Mouse (Mus musculus): ENCODE data around the gene Cckbr. TPM values are rescaled to one million over a fixed set of nuclear protein-coding genes. Genes with fewer than 3 reads are reported as not detected.
"Not testable (repeated sequence)": the region's sequence is repeated elsewhere in the genome, so short reads cannot be mapped to it uniquely, and the experiment has no call there.

The Cckbr gene
- polyA plus RNA-seq, 1 experiment from 2014 or later: 2.3 TPM

GRCm38 (mm10) chr7:105411874-105412632, 13.5 kb upstream of the Cckbr start:
- H3K4me2 ChIP-seq; H3K4me3 ChIP-seq; H3K36me3 ChIP-seq; H3K4me1 ChIP-seq (replicated peaks); H3K9ac ChIP-seq; H3K9me3 ChIP-seq; H3K27ac ChIP-seq; H3K27me3 ChIP-seq: not testable (repeated sequence)
- WGBS: 62% methylated on average over 8 of the region's 8 CpGs
- ATAC-seq (ENCODE audit: low FRiP score): peak; percentile 29; the same call in 1 of the 2 replicates

GRCm38 (mm10) chr7:105414385-105414784, 11.1 kb upstream of the Cckbr start:
- Histone ChIP-seq H3K4me2 (no peak overlapping the region), H3K36me3 (no peaks in the 10 kb centered on the region), H3K27ac (no peak overlapping the region), H3K4me3 (no peak overlapping the region), H3K9ac (no peak overlapping the region), H3K4me1 (replicated peaks) (no peaks in the 10 kb centered on the region), H3K9me3 (no peaks in the 10 kb centered on the region), H3K27me3 (no peaks in the 10 kb centered on the region)
- WGBS: 64% methylated on average over 6 of the region's 6 CpGs
- no peak for ATAC-seq (ENCODE audit: low FRiP score)

GRCm38 (mm10) chr7:105416529-105416928, 9.0 kb upstream of the Cckbr start:
- H3K36me3 ChIP-seq: no peaks in the 10 kb centered on the region
- H3K9ac ChIP-seq: no peak overlapping the region
- 94% methylated on average over 7 of the region's 7 CpGs for WGBS
- no peaks in the 10 kb centered on the region for H3K9me3 ChIP-seq
- H3K4me3 ChIP-seq: no peak overlapping the region
- H3K27me3 ChIP-seq: no peaks in the 10 kb centered on the region
- H3K4me2 ChIP-seq: no peak overlapping the region
- ATAC-seq (ENCODE audit: low FRiP score): no peak
- no peak overlapping the region for H3K27ac ChIP-seq
- H3K4me1 ChIP-seq (replicated peaks): no peaks in the 10 kb centered on the region

- Histone ChIP-seq H3K4me1 (replicated peaks) (no peaks in the 10 kb centered on the region), H3K27ac (no peak overlapping the region), H3K9ac (no peak overlapping the region), H3K4me2 (no peak overlapping the region), H3K27me3 (no peaks in the 10 kb centered on the region), H3K36me3 (no peaks in the 10 kb centered on the region), H3K4me3 (no peak overlapping the region), H3K9me3 (no peaks in the 10 kb centered on the region)
- WGBS: 66% methylated on average over 5 of the region's 5 CpGs
- no peak for ATAC-seq (ENCODE audit: low FRiP score)
These were observed 7.4 kb upstream of the Cckbr start for GRCm38 (mm10) chr7:105418106-105418505.

- peaks cover 27% of the 10 kb centered on the region for H3K27me3 ChIP-seq
- H3K27ac ChIP-seq: no peak overlapping the region
- no peak overlapping the region for H3K9ac ChIP-seq
- no peaks in the 10 kb centered on the region for H3K9me3 ChIP-seq
- ATAC-seq (ENCODE audit: low FRiP score): no peak
- H3K36me3 ChIP-seq: no peaks in the 10 kb centered on the region
- no peak overlapping the region for H3K4me2 ChIP-seq
- peaks cover 9% of the 10 kb centered on the region for H3K4me1 ChIP-seq (replicated peaks)
- WGBS: 74% methylated on average over 2 of the region's 2 CpGs
- H3K4me3 ChIP-seq: no peak overlapping the region
These were observed 4.6 kb upstream of the Cckbr start for GRCm38 (mm10) chr7:105420903-105421302.

GRCm38 (mm10) chr7:105424368-105424767, 1.2 kb upstream of the Cckbr start:
- ATAC-seq (ENCODE audit: low FRiP score): no peak
- Histone ChIP-seq H3K4me1 (replicated peaks) (peaks cover 12% of the 10 kb centered on the region), H3K9me3 (no peaks in the 10 kb centered on the region), H3K27ac (no peak overlapping the region), H3K36me3 (no peaks in the 10 kb centered on the region), H3K4me3 (no peak overlapping the region), H3K4me2 (no peak overlapping the region), H3K9ac (no peak overlapping the region), H3K27me3 (peaks cover 49% of the 10 kb centered on the region)
- 40% methylated on average over 5 of the region's 5 CpGs for WGBS

- Histone ChIP-seq H3K4me3 (peak overlapping the region; percentile 57), H3K36me3 (no peaks in the 10 kb centered on the region), H3K4me2 (peak overlapping the region; percentile 87), H3K9me3 (no peaks in the 10 kb centered on the region), H3K27me3 (peaks cover 49% of the 10 kb centered on the region), H3K9ac (peak overlapping the region; percentile 73), H3K4me1 (replicated peaks) (peaks cover 12% of the 10 kb centered on the region), H3K27ac (no peak overlapping the region)
- WGBS: 1% methylated on average over 11 of the region's 11 CpGs
- peak; percentile 70 for ATAC-seq (ENCODE audit: low FRiP score)
These were observed 520 bp downstream of the Cckbr start for GRCm38 (mm10) chr7:105426051-105426450.

- Histone ChIP-seq H3K9me3 (no peaks in the 10 kb centered on the region), H3K4me3 (no peak overlapping the region), H3K9ac (no peak overlapping the region), H3K4me1 (replicated peaks) (no peaks in the 10 kb centered on the region), H3K27ac (no peak overlapping the region), H3K36me3 (no peaks in the 10 kb centered on the region), H3K4me2 (no peak overlapping the region), H3K27me3 (peaks cover 10% of the 10 kb centered on the region)
- 57% methylated on average over 1 of the region's 1 CpGs for WGBS
- no peak for ATAC-seq (ENCODE audit: low FRiP score)
These were observed 6.5 kb downstream of the Cckbr start for GRCm38 (mm10) chr7:105432058-105432457.

- Histone ChIP-seq H3K4me2 (no peak overlapping the region), H3K9ac (no peak overlapping the region), H3K27me3 (no peaks in the 10 kb centered on the region), H3K4me1 (replicated peaks) (no peaks in the 10 kb centered on the region), H3K36me3 (no peaks in the 10 kb centered on the region), H3K27ac (no peak overlapping the region), H3K4me3 (no peak overlapping the region), H3K9me3 (no peaks in the 10 kb centered on the region)
- WGBS: 84% methylated on average over 17 of the region's 17 CpGs
- no peak for ATAC-seq (ENCODE audit: low FRiP score)
These were observed 8.3 kb downstream of the Cckbr start for GRCm38 (mm10) chr7:105433859-105434258.

GRCm38 (mm10) chr7:105434798-105435197, 9.3 kb downstream of the Cckbr start:
- H3K27ac ChIP-seq: no peak overlapping the region
- H3K9me3 ChIP-seq: no peaks in the 10 kb centered on the region
- H3K4me1 ChIP-seq (replicated peaks): no peaks in the 10 kb centered on the region
- H3K27me3 ChIP-seq: no peaks in the 10 kb centered on the region
- ATAC-seq (ENCODE audit: low FRiP score): peak; percentile 50; the same call in 1 of the 2 replicates
- H3K9ac ChIP-seq: no peak overlapping the region
- no peaks in the 10 kb centered on the region for H3K36me3 ChIP-seq
- H3K4me3 ChIP-seq: no peak overlapping the region
- no peak overlapping the region for H3K4me2 ChIP-seq
- 87% methylated on average over 22 of the region's 22 CpGs for WGBS

- no peaks in the 10 kb centered on the region for H3K9me3 ChIP-seq
- no peak overlapping the region for H3K4me3 ChIP-seq
- 88% methylated on average over 7 of the region's 7 CpGs for WGBS
- no peaks in the 10 kb centered on the region for H3K36me3 ChIP-seq
- H3K4me1 ChIP-seq (replicated peaks): no peaks in the 10 kb centered on the region
- no peak overlapping the region for H3K4me2 ChIP-seq
- no peaks in the 10 kb centered on the region for H3K27me3 ChIP-seq
- H3K27ac ChIP-seq: no peak overlapping the region
- no peak for ATAC-seq (ENCODE audit: low FRiP score)
- H3K9ac ChIP-seq: no peak overlapping the region
These were observed 12.6 kb downstream of the Cckbr start for GRCm38 (mm10) chr7:105437979-105438772.

- no peak overlapping the region for H3K9ac ChIP-seq
- 73% methylated on average over 4 of the region's 4 CpGs for WGBS
- H3K4me3 ChIP-seq: no peak overlapping the region
- H3K36me3 ChIP-seq: no peaks in the 10 kb centered on the region
- H3K27ac ChIP-seq: no peak overlapping the region
- no peaks in the 10 kb centered on the region for H3K4me1 ChIP-seq (replicated peaks)
- H3K9me3 ChIP-seq: no peaks in the 10 kb centered on the region
- no peak for ATAC-seq (ENCODE audit: low FRiP score)
- no peaks in the 10 kb centered on the region for H3K27me3 ChIP-seq
- H3K4me2 ChIP-seq: no peak overlapping the region
These were observed 15.9 kb downstream of the Cckbr start for GRCm38 (mm10) chr7:105441426-105441825.

Measured in hindbrain, embryonic 13.5 days (tissue).